Mouse (Mus musculus) brain, embryonic 18.5 days (tissue): ENCODE measurements at regions not wholly inside any gene's neighbourhood (a gene's known extent, or its start where the extent isn't known, plus 50 kb on each side); places are given as distances from the start of the nearest gene placed in this dataset.
"Not testable (repeated sequence)": the region's sequence is repeated elsewhere in the genome, so short reads cannot be mapped to it uniquely, and the experiment has no call there.

Source experiments
- DNase-seq: peaks from one replicate; pipeline ENCODE4 v3.0.0-alpha.2; 2012; ENCODE audit warnings: low read depth, low spot score

DNA sequence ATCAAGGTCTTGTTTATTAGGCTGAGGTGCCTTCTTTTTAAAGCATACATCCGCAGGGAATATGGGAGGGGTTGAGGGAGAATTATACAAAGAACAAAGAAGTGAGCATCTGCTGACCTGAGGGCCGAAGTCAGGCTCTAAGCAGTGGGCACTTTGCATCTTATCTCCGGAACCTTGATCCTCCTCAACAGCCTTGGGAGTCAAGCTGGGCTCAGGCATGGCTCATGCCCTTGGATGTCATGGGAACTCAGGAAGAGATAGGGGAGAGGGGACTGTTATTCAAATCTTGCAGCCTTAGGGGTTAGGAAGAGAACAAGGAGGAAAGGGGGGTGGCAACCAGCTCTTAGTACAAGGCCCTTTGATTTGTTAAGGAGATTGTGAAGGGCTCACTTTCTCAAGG, 248.5 kb downstream of the Gm19965 start:
- DNase-seq = not testable (repeated sequence)

DNA sequence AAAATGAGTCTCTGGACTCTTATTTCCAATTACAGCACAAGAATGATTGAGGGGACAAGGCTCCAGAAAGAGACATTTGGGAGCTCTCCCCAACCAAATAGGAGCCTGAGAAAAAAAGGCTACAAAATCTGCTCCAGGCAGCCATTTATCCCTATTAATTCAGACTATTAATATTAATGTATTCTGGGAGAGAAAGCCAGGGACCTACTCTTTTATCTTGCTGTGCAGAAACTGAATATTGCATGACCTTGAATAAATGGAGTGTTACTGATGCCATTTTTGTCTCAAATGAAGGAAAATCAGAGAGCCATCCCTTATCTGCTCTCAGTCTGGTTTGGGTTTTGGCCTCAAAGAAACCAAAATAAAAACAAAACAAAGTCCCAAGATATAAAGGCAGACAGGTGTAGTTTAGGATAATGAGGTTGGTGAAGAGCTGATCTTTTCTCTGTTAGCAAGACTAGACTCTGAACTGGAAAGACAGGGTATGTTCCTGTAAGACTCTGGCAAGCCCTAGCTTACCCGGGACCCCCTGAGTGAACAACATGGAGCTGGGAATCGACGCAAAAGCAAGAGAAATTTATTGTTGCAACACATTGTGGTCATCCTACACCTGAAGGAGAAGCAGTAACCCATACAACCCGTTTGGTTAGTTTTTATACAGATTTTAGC, 264.5 kb downstream of the Gm19965 start:
- DNase-seq = no peak

DNA sequence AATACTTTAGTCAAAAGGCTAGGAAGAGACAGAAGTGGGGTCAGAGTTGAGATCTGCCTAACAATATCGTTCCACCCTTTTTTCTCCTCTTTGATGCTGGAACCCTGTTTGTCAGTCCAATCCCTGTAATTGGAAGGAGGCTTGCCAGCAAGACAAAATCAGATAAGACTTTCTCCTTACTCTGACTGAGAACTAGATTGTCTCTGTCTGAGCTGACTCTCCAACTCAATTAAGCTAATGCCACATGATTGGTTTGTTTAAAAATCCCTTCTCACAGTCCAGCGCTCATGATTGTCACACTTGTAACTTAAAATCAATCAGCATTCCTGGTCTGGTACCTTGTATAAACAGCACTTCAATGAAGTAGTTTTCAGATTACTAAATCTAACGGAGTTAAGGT, 284.4 kb downstream of the Gm19965 start:
- no peak for DNase-seq

DNA sequence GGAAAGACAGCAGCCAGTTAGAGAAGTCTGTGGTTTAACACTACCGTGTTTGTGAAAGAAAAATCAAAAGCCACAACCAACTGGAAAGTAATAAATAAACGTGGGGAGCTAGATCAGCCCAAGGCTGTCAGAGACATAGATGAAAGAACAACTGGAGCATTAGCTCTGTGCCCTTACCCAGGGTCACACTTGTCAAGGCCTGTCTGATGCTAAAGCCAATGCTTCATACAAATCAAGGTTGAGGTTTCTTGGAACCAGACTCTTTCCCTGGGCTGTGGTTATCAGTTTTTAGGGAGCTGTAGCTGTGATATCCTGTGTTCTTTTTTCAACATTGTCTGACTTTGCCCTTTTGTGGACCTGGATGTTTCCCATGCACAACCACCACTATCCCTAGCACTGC, 308.7 kb downstream of the Gm19965 start:
- no peak for DNase-seq

DNA sequence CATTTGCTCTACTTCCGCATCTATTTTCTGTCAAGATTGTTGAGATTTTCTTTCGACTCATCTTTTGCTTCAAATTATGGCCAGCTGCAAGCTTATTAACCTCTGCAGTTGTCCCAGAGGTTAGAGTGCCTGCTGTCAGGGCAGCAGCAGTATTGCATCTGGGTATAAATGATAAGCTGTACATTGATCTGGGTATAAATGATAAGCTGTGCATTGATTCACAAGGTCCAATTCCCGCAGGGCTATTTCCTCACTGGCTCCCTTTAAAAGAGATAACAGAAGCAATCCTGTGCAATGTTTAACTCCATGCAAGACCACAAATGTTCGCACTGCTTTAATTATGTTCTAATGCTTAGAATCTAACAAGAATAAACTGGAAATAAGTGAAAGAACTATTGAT, 311.1 kb downstream of the Gm19965 start:
- no peak for DNase-seq

DNA sequence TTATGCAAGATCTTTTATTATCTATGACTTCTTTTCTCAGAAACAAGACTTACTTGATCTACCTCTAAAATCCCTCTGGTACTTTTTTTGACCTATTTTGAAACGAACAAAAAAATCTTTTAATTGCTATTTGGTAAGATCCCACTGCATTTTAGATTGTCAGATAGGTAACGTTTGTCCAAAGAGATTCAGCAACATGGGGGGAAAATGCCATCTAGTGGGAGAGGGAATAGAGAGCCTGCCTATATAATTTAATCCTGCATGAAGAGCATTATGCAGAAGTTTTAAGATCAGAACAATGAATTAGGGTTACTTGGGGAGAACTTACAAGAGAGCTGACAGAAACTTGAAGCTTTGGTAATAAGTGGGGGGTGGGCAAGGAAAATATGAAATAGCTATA, 320.2 kb downstream of the Gm19965 start:
- DNase-seq = peak; percentile 36
